In the genomic region with DNA sequence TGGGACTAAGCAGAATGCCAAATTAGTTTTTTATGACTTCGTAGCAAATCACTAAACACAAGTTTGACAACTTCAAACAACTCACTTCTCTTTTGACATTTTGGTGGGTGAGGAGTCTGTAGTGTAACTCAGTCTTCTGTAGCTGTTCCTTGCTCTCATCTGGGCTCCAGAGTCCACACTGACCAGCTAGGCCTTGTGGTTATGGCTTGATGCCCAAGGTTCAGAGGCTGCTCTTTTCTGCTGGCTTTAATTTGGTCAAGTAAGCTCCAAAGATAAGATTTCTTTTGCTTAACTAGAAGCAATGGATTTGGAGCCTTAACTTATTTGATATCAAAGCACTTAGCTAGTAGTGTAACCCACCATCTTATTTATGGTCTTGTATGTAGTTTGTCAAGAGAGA, we compare ENCODE assay signal across 15 mouse cellular contexts. TPM values are rescaled to one million over a fixed set of nuclear protein-coding genes. Genes with fewer than 3 reads are reported as not detected.
DNase-seq lines count a peak whose midpoint lies in the region; TF ChIP-seq lines count a peak whose summit lies in the region.
"Had no signal": no experiment of that assay in that cellular context is flagged by ENCODE, and none has a peak within 500 bp of the region (broad histone marks: within the 10 kb centered on the region; RNA-seq: fewer than 3 reads in every experiment).

No protein-coding gene starts in this region.

- TF ChIP-seq POLR2A in liver, adult 2 months (IDR thresholded peaks at IDR 0.05; ENCODE audit: extremely low read depth, insufficient read depth, low read length): no peak

- H3K36me3 ChIP-seq in liver, adult 2 months (ENCODE audit: control insufficient read depth, insufficient read depth, low read length): peaks cover 9% of the 10 kb centered on the region; the same call in 1 of the 2 replicates

- no peaks in the 10 kb centered on the region for H3K27me3 ChIP-seq in liver, adult 2 months (ENCODE audit: control insufficient read depth, insufficient read depth, low read length)
- H3K27me3 ChIP-seq: forebrain, embryonic 15.5 days had no signal

- H3K79me2 ChIP-seq in liver, adult 2 months (ENCODE audit: control insufficient read depth, insufficient read depth, low read length): no peaks in the 10 kb centered on the region; the same call in 1 of the 2 replicates

- H3K9ac ChIP-seq in liver, adult 2 months (ENCODE audit: low read depth, low read length): no peak overlapping the region
- H3K9ac ChIP-seq: forebrain, embryonic 15.5 days had no signal

- no peak for TF ChIP-seq CTCF in liver, adult 2 months (IDR thresholded peaks at IDR 0.05; ENCODE audit: low read depth, low read length)

- 92% methylated on average over 1 of the region's 1 CpGs for WGBS in liver, adult 2 months

- peaks cover 2% of the 10 kb centered on the region; the same call in 1 of the 2 replicates for H3K4me1 ChIP-seq in liver, adult 2 months (ENCODE audit: control insufficient read depth, insufficient read depth, low read length)
- H3K4me1 ChIP-seq: forebrain, embryonic 15.5 days had no signal

- peak; percentile 78 for DNase-seq in liver, adult 2 months (ENCODE audit: extremely low read depth, low read depth, low spot score)
- DNase-seq in liver (no peak), NIH3T3 (ENCODE audit: low read depth) (peak; percentile 87)
- DNase-seq in adrenal gland, postnatal 10 days: peak; percentile 51
- DNase-seq in kidney, postnatal 14 days: peak; percentile 73
- DNase-seq in frontal cortex, postnatal 25 days (ENCODE audit: low spot score in 2 of 2): no peak
- no peak for DNase-seq in embryo, embryonic 10 days (ENCODE audit: low spot score)
- DNase-seq: cerebellum, adult 9-10 months; gastrocnemius, adult 2 months; heart, adult 2 months; retina, postnatal 1 day; thymus, adult 2 months had no signal

- no peak overlapping the region for H3K4me3 ChIP-seq in liver, adult 2 months (ENCODE audit: insufficient read depth, low read depth, low read length)
- H3K4me3 ChIP-seq: forebrain, embryonic 15.5 days; gastrocnemius, adult 2 months; heart, adult 2 months; left cerebral cortex, adult 2 months had no signal

- no peak overlapping the region for H3K27ac ChIP-seq in liver, adult 2 months (replicated peaks; ENCODE audit: insufficient read depth, low read depth, low read length)
- H3K27ac ChIP-seq: forebrain, embryonic 15.5 days; gastrocnemius, adult 2 months; heart, adult 2 months; hindbrain, postnatal 0 days; left cerebral cortex, adult 2 months had no signal

RNA-seq across cellular contexts. Expression of a gene that starts 14.9 kb away (rescaled TPM):
- total RNA-seq in liver, adult 2 months (2014; rRNA removed): 15.9 and 19.1 TPM in 2 replicates
- 7.9 and 9.8 TPM in 2 replicates for polyA plus RNA-seq in liver, adult 2 months (2012; rRNA removed)
- total RNA-seq in adrenal gland, postnatal 10 days (2021): 10 to 100 TPM; 39.4 to 54.3 TPM

RNA-seq across cellular contexts. Expression of a gene that starts 45.1 kb away (rescaled TPM):
- total RNA-seq in liver, adult 2 months (2014; rRNA removed): 1.9 and 2.9 TPM in 2 replicates
- 0.98 and 1.1 TPM in 2 replicates for polyA plus RNA-seq in liver, adult 2 months (2012; rRNA removed)
- total RNA-seq in adrenal gland, postnatal 10 days (2021): 1 to 10 TPM; 6.7 to 6.8 TPM

Comparison
In these comparisons a context has a peak if more than half of its experiments do, and no peak if none do; other contexts are left out.
1. DNase-seq: peak in liver, adult 2 months (single experiment), NIH3T3 (single experiment), adrenal gland, postnatal 10 days (single experiment) and kidney, postnatal 14 days (single experiment); none in liver (single experiment), frontal cortex, postnatal 25 days (0 of 2) and embryo, embryonic 10 days (single experiment).